Mouse (Mus musculus): ENCODE data around the gene Hat1. TPM values are rescaled to one million over a fixed set of nuclear protein-coding genes. Genes with fewer than 3 reads are reported as not detected.
A peak's percentile ranks its signal among the peaks of the same experiment; 100 is the strongest.

Gene Hat1
- polyA plus RNA-seq, 1 experiment from 2014 or later, result 52.2 TPM

GRCm38 (mm10) chr2:71453161-71453916 is 64.6 kb downstream of the Hat1 start, which contains the start of gene Metap1d:
Gene Metap1d (plus strand): TSS chr2:71453276.
- peak; percentile 99 for ATAC-seq
- peak within 1 kb of the TSS; percentile 78 for H3K4me2 ChIP-seq (ENCODE audit: low read length)
- no peaks in the 10 kb centered on the region; the same call in 1 of the 2 replicates for H3K4me1 ChIP-seq (ENCODE audit: control insufficient read depth, insufficient read depth, low read depth, low read length)
- peak within 1 kb of the TSS; percentile 60 for H3K4me3 ChIP-seq (ENCODE audit: low read length)
- no peaks in the 10 kb centered on the region for H3K27me3 ChIP-seq (replicated peaks; ENCODE audit: control insufficient read depth, insufficient read depth, low read length)
- peak within 1 kb of the TSS; percentile 66 for H3K9ac ChIP-seq (ENCODE audit: low read depth, low read length)
- H3K27ac ChIP-seq (ENCODE audit: low read depth, low read length), result peak within 1 kb of the TSS; percentile 67
- H3K9me3 ChIP-seq (ENCODE audit: control insufficient read depth, low read length), result no peaks in the 10 kb centered on the region
- under 1% methylated on average over 60 of the region's 61 CpGs for WGBS
- H3K36me3 ChIP-seq (ENCODE audit: control insufficient read depth, insufficient read depth, low read length), result no peaks in the 10 kb centered on the region

- no peaks in the 10 kb centered on the region for H3K36me3 ChIP-seq (ENCODE audit: control insufficient read depth, insufficient read depth, low read length)
- peak overlapping the region; percentile 60 for H3K4me3 ChIP-seq (ENCODE audit: low read length)
- no peaks in the 10 kb centered on the region for H3K27me3 ChIP-seq (replicated peaks; ENCODE audit: control insufficient read depth, insufficient read depth, low read length)
- H3K9ac ChIP-seq (ENCODE audit: low read depth, low read length), result peak overlapping the region; percentile 66
- ATAC-seq, result no peak
- H3K27ac ChIP-seq (ENCODE audit: low read depth, low read length), result no peak overlapping the region
- H3K9me3 ChIP-seq (ENCODE audit: control insufficient read depth, low read length), result no peaks in the 10 kb centered on the region
- H3K4me1 ChIP-seq (ENCODE audit: control insufficient read depth, insufficient read depth, low read depth, low read length), result no peaks in the 10 kb centered on the region; the same call in 1 of the 2 replicates
- WGBS, result 51% methylated on average over 4 of the region's 4 CpGs
- peak overlapping the region; percentile 78 for H3K4me2 ChIP-seq (ENCODE audit: low read length)
Measured at GRCm38 (mm10) chr2:71453917-71454260, 65.1 kb downstream of the Hat1 start.

- 66% methylated on average over 13 of the region's 13 CpGs for WGBS
- H3K4me2 ChIP-seq (ENCODE audit: low read length), result no peak overlapping the region
- no peaks in the 10 kb centered on the region for H3K36me3 ChIP-seq (ENCODE audit: control insufficient read depth, insufficient read depth, low read length)
Measured at GRCm38 (mm10) chr2:71458624-71459023, 69.9 kb downstream of the Hat1 start.

GRCm38 (mm10) chr2:71459659-71460058 is 70.9 kb downstream of the Hat1 start:
- Histone ChIP-seq H3K27ac (ENCODE audit: low read depth, low read length) (no peak overlapping the region), H3K4me1 (ENCODE audit: control insufficient read depth, insufficient read depth, low read depth, low read length) (no peaks in the 10 kb centered on the region), H3K36me3 (ENCODE audit: control insufficient read depth, insufficient read depth, low read length) (no peaks in the 10 kb centered on the region), H3K27me3 (replicated peaks; ENCODE audit: control insufficient read depth, insufficient read depth, low read length) (no peaks in the 10 kb centered on the region), H3K4me3 (ENCODE audit: low read length) (no peak overlapping the region), H3K9ac (ENCODE audit: low read depth, low read length) (no peak overlapping the region), H3K9me3 (ENCODE audit: control insufficient read depth, low read length) (no peaks in the 10 kb centered on the region), H3K4me2 (ENCODE audit: low read length) (no peak overlapping the region)
- 88% methylated on average over 1 of the region's 1 CpGs for WGBS
- ATAC-seq, result no peak

More at GRCm38 (mm10) chr2:71458624-71459023, 69.9 kb downstream of the Hat1 start:
- ATAC-seq, result no peak
- Histone ChIP-seq H3K9ac (ENCODE audit: low read depth, low read length) (no peak overlapping the region), H3K4me1 (ENCODE audit: control insufficient read depth, insufficient read depth, low read depth, low read length) (no peaks in the 10 kb centered on the region; the same call in 1 of the 2 replicates), H3K9me3 (ENCODE audit: control insufficient read depth, low read length) (no peaks in the 10 kb centered on the region), H3K27ac (ENCODE audit: low read depth, low read length) (no peak overlapping the region), H3K4me3 (ENCODE audit: low read length) (no peak overlapping the region), H3K27me3 (replicated peaks; ENCODE audit: control insufficient read depth, insufficient read depth, low read length) (no peaks in the 10 kb centered on the region)

- 85% methylated on average over 4 of the region's 6 CpGs for WGBS
- H3K9ac ChIP-seq (ENCODE audit: low read depth, low read length), result no peak overlapping the region
Measured at GRCm38 (mm10) chr2:71461139-71461538, 72.4 kb downstream of the Hat1 start.

GRCm38 (mm10) chr2:71461589-71461988 is 72.8 kb downstream of the Hat1 start:
- Histone ChIP-seq H3K4me2 (ENCODE audit: low read length) (no peak overlapping the region), H3K9ac (ENCODE audit: low read depth, low read length) (no peak overlapping the region), H3K36me3 (ENCODE audit: control insufficient read depth, insufficient read depth, low read length) (no peaks in the 10 kb centered on the region), H3K9me3 (ENCODE audit: control insufficient read depth, low read length) (no peaks in the 10 kb centered on the region), H3K27ac (ENCODE audit: low read depth, low read length) (no peak overlapping the region), H3K4me1 (ENCODE audit: control insufficient read depth, insufficient read depth, low read depth, low read length) (peaks cover 3% of the 10 kb centered on the region; the same call in 1 of the 2 replicates), H3K27me3 (replicated peaks; ENCODE audit: control insufficient read depth, insufficient read depth, low read length) (no peaks in the 10 kb centered on the region), H3K4me3 (ENCODE audit: low read length) (no peak overlapping the region)
- no peak for ATAC-seq
- WGBS, result 85% methylated on average over 7 of the region's 7 CpGs

More at GRCm38 (mm10) chr2:71461139-71461538, 72.4 kb downstream of the Hat1 start:
- H3K27me3 ChIP-seq (replicated peaks; ENCODE audit: control insufficient read depth, insufficient read depth, low read length), result no peaks in the 10 kb centered on the region
- H3K4me2 ChIP-seq (ENCODE audit: low read length), result no peak overlapping the region
- H3K4me1 ChIP-seq (ENCODE audit: control insufficient read depth, insufficient read depth, low read depth, low read length), result peaks cover 2% of the 10 kb centered on the region; the same call in 1 of the 2 replicates
- no peaks in the 10 kb centered on the region for H3K36me3 ChIP-seq (ENCODE audit: control insufficient read depth, insufficient read depth, low read length)
- no peak overlapping the region for H3K4me3 ChIP-seq (ENCODE audit: low read length)
- H3K9me3 ChIP-seq (ENCODE audit: control insufficient read depth, low read length), result no peaks in the 10 kb centered on the region
- no peak overlapping the region for H3K27ac ChIP-seq (ENCODE audit: low read depth, low read length)
- no peak for ATAC-seq

- Histone ChIP-seq H3K27ac (ENCODE audit: low read depth, low read length) (no peak overlapping the region), H3K4me1 (ENCODE audit: control insufficient read depth, insufficient read depth, low read depth, low read length) (peaks cover 3% of the 10 kb centered on the region; the same call in 1 of the 2 replicates), H3K36me3 (ENCODE audit: control insufficient read depth, insufficient read depth, low read length) (no peaks in the 10 kb centered on the region), H3K4me3 (ENCODE audit: low read length) (no peak overlapping the region), H3K27me3 (replicated peaks; ENCODE audit: control insufficient read depth, insufficient read depth, low read length) (no peaks in the 10 kb centered on the region), H3K4me2 (ENCODE audit: low read length) (no peak overlapping the region), H3K9me3 (ENCODE audit: control insufficient read depth, low read length) (no peaks in the 10 kb centered on the region), H3K9ac (ENCODE audit: low read depth, low read length) (no peak overlapping the region)
- no peak for ATAC-seq
- 91% methylated on average over 4 of the region's 4 CpGs for WGBS
Measured at GRCm38 (mm10) chr2:71462066-71462465, 73.3 kb downstream of the Hat1 start.

- no peak overlapping the region for H3K9ac ChIP-seq (ENCODE audit: low read depth, low read length)
- no peak overlapping the region for H3K27ac ChIP-seq (ENCODE audit: low read depth, low read length)
- peaks cover 3% of the 10 kb centered on the region; the same call in 1 of the 2 replicates for H3K4me1 ChIP-seq (ENCODE audit: control insufficient read depth, insufficient read depth, low read depth, low read length)
- no peaks in the 10 kb centered on the region for H3K36me3 ChIP-seq (ENCODE audit: control insufficient read depth, insufficient read depth, low read length)
- no peak for ATAC-seq
- no peak overlapping the region for H3K4me3 ChIP-seq (ENCODE audit: low read length)
- H3K9me3 ChIP-seq (ENCODE audit: control insufficient read depth, low read length), result no peaks in the 10 kb centered on the region
- 74% methylated on average over 3 of the region's 3 CpGs for WGBS
- H3K27me3 ChIP-seq (replicated peaks; ENCODE audit: control insufficient read depth, insufficient read depth, low read length), result no peaks in the 10 kb centered on the region
- no peak overlapping the region for H3K4me2 ChIP-seq (ENCODE audit: low read length)
Measured at GRCm38 (mm10) chr2:71462553-71462952, 73.8 kb downstream of the Hat1 start.

- Histone ChIP-seq H3K9me3 (ENCODE audit: control insufficient read depth, low read length) (no peaks in the 10 kb centered on the region), H3K4me2 (ENCODE audit: low read length) (no peak overlapping the region)
Measured at GRCm38 (mm10) chr2:71466103-71466502, 77.3 kb downstream of the Hat1 start.

More at GRCm38 (mm10) chr2:71466103-71466502, 77.3 kb downstream of the Hat1 start:
- H3K27me3 ChIP-seq (replicated peaks; ENCODE audit: control insufficient read depth, insufficient read depth, low read length), result no peaks in the 10 kb centered on the region
- H3K9ac ChIP-seq (ENCODE audit: low read depth, low read length), result no peak overlapping the region
- no peak overlapping the region for H3K4me3 ChIP-seq (ENCODE audit: low read length)
- no peaks in the 10 kb centered on the region for H3K36me3 ChIP-seq (ENCODE audit: control insufficient read depth, insufficient read depth, low read length)
- peak overlapping the region; percentile 48; the same call in 1 of the 2 replicates for H3K27ac ChIP-seq (ENCODE audit: low read depth, low read length)
- peaks cover 3% of the 10 kb centered on the region; the same call in 1 of the 2 replicates for H3K4me1 ChIP-seq (ENCODE audit: control insufficient read depth, insufficient read depth, low read depth, low read length)
- 0 out of 2 replicates have a peak, but pooled peaks have one; percentile 42 for ATAC-seq
- 11% methylated on average over 5 of the region's 6 CpGs for WGBS

Measured in hindbrain, embryonic 16.5 days (tissue).